Mouse (Mus musculus) left cerebral cortex, adult 8-10 months (tissue): ENCODE measurements around the gene Piwil1. TPM values are rescaled to one million over a fixed set of nuclear protein-coding genes. Genes with fewer than 3 reads are reported as not detected.
A peak's percentile ranks its signal among the peaks of the same experiment; 100 is the strongest.

ENCODE experiments used
- DNase-seq, 2 experiments: peaks; one replicate each; pipeline ENCODE4 v3.0.0; 2022; ENCODE audit warnings: low spot score in 2 of 2
- total RNA-seq, 4 experiments: library from RNA; stranded (reverse); gene quantifications; 2 replicates each; pipeline ENCODE4 v1.2.4; 2022

Gene Piwil1
- total RNA-seq, result under 1 TPM in 3 of 4 experiments, not detected in 1; 0.08 to 0.21 (median 0.12) TPM

GRCm38 (mm10) chr5:128702224-128702623, at the start of gene Piwil1:
TSS of gene Piwil1 (plus strand) at chr5:128702524.
- DNase-seq, result no peak

DNA sequence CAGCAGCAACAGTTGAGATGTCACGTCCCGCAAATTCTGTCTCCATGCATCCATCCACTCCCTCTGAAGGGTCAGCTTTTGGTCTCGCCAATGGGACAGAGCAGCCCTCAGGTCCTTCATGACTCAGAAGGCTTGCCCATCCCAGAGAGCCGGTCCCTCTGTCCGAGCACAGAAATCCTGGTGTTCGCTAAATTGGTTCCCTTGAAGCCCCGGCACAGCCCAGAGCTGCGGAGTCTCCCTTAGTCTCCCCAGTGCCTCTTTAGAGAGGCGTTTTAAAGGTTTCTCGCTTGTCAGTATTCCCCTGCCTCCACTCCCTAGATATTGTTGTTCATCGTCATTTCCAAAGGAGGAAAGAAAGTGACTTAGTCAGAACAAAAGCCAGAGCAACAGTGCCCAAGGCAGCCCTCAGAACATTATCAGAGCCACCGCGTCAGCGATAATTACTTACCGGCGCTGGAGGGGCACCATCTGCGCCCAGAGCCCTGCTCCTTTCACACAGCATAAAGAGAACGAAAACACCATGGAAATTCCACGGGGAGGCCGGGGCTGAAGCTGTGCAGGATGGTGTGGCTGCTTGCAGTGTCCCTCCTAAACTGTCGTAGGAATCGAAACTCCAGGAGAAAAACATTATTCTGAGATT, 45.7 kb upstream of the Piwil1 start:
- no peak for DNase-seq

DNA sequence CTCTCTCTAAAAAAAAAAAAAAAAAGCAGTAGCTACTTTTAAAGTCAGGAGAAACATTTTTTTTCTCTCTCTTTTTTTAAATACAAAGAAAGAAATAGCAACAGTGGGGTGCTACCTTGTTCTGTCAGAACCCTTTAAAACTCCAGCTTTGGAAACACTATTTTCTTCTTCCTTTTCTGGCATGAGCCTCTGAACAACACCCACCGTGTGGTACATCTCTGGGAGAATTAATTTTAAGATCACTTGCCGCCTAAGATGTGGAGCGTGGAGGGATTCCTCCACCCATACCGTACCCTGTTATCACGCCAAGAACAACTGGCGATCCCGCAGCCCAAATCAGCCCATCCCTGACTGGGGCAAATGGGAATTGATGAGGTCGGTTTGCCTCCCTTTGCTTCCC, 42.2 kb upstream of the Piwil1 start:
- peak in 1 of 2 experiments; percentile 29 for DNase-seq

- DNase-seq, result no peak
Measured at GRCm38 (mm10) chr5:128662881-128663280, 39.4 kb upstream of the Piwil1 start.

GRCm38 (mm10) chr5:128663976-128664375, 38.3 kb upstream of the Piwil1 start:
- no peak for DNase-seq

DNA sequence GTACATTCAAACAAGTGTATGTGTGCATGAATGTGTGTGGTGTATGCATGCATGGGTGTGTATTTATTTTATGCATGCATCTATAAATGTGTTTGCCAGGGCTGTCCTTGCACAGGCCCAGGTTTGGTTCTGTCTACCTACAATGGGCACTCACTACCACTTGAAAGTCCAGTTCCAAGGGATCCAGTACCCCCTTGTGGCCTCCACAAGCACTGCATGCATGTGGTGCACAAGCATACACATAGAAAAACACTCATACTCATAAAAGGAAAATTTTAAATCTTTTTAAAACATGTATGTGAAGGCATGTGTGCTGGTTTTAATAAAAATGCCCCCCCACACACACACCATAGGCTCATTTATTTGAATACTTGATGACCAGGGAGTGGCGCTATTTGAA, 37.3 kb upstream of the Piwil1 start:
- no peak for DNase-seq

GRCm38 (mm10) chr5:128667303-128667702, 35.0 kb upstream of the Piwil1 start:
- no peak for DNase-seq

DNA sequence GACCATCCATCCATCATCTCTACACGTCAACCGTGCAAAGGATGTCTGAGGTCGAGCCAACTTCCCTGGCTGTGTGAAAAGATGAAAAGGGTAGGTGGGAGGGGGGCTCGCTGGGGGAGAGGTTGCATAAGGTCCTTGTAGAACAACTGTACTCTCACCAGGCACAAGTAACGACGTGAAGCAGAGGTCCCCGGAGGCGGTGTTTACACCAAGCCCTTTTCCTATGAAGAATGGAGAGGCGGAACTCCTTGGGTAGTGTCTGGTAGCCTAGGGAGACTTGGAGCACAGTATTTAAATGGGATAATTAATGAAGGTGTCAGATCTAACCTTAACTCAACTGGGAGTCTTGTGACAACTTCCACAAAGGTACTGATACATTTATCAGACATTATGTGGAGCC, 28.2 kb upstream of the Piwil1 start:
- DNase-seq, result no peak

DNA sequence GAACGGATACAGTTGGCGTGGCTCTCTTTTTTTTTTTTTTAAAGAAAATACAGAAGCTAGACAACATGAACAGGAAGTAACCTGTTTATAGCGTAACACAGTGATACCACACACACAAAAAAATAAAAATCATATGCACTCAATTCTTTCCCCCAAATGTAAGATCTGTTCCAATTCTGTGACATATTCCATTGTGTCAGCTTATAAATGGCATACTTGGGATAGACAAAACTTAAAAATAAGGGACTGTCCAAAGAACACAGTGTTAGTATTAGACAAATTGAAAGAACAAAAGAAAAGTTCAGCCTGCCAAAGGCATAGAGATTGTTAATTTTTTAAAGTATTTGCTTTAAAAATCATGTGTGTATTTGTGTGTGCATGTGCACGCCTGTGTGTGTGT, 25.0 kb upstream of the Piwil1 start:
- DNase-seq, result no peak

- DNase-seq, result no peak
Measured at GRCm38 (mm10) chr5:128677861-128678260, 24.5 kb upstream of the Piwil1 start.

- no peak for DNase-seq
Measured at GRCm38 (mm10) chr5:128681456-128681855, 20.9 kb upstream of the Piwil1 start.

GRCm38 (mm10) chr5:128684192-128684591, 18.1 kb upstream of the Piwil1 start:
- DNase-seq, result no peak

GRCm38 (mm10) chr5:128684621-128685020, 17.7 kb upstream of the Piwil1 start:
- no peak for DNase-seq

- no peak for DNase-seq
Measured at GRCm38 (mm10) chr5:128687139-128687538, 15.2 kb upstream of the Piwil1 start.

GRCm38 (mm10) chr5:128694107-128694506, 8.2 kb upstream of the Piwil1 start:
- no peak for DNase-seq

DNA sequence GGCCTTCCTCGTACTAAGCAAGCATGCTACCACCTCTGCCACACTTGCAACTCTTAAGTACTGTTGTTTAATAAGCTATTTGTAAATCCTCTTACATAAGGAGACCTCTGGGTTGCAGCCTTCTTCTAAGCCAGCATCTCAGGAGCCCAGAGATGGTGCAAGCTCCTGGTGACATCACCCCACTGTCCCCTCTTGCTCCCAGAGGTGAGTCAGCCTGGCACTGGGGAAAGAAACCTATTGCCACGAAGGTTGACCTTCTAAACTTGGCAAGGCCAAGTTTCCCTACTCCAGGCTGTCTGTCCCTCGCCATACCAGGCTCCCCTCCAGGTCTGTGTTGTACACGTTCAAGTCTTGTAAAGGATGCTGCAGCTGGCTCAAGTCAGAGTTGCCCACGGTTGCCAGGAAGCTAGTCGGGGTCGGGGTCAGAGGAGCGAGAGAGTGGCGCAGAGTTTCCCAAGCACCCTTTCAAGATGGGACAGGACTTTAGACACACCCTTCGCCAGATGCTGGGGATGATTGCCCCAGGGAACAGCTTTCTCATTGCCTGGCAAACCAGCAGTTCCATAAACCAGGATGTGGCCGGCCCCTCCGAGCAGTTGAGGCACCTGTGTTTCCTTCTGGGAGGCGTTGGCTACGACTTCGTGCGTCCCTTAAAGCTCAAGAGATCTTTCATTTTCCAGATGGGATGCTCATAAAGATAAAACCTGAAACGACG, 7.6 kb upstream of the Piwil1 start:
- no peak for DNase-seq

DNA sequence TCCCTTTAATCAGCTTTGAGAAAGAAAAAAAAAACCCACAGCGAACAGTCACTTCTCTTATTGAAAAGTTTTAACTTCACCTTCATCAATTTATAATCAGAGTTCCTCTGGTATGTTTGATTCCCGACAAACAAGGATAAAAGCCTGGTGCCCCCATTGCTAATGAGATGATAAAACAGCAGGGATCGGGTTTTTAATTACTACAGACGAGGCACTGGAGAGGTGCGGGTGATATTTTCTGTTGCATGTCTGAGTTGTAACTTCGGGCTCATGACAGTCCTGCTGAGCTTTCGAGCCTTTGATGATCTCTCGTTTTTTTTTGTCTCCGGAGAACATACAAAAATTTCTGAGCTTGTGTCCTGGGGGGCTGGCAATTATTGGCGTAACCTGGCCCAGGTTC, 5.5 kb upstream of the Piwil1 start:
- no peak for DNase-seq

DNA sequence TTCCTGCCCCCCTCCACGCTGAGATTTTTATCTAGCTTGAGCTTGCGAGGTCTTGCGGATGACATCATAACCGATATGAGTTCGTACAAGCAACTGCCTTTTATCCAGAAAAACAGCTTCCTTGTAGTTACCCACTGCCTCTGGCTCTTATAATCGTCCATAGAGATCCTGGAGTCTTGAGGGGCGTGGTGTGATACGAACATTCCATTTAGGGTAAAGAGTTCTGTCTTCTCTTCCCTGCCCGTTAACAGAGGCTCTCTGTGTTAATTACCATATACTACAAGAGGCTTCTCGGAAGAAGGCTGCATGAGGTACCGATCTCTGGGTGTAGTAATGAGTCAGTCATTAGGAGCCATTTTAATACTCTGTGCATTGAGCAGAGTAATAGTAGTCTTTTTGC, 1.6 kb upstream of the Piwil1 start:
- no peak for DNase-seq

GRCm38 (mm10) chr5:128703688-128704087, 1.4 kb downstream of the Piwil1 start:
- no peak for DNase-seq

DNA sequence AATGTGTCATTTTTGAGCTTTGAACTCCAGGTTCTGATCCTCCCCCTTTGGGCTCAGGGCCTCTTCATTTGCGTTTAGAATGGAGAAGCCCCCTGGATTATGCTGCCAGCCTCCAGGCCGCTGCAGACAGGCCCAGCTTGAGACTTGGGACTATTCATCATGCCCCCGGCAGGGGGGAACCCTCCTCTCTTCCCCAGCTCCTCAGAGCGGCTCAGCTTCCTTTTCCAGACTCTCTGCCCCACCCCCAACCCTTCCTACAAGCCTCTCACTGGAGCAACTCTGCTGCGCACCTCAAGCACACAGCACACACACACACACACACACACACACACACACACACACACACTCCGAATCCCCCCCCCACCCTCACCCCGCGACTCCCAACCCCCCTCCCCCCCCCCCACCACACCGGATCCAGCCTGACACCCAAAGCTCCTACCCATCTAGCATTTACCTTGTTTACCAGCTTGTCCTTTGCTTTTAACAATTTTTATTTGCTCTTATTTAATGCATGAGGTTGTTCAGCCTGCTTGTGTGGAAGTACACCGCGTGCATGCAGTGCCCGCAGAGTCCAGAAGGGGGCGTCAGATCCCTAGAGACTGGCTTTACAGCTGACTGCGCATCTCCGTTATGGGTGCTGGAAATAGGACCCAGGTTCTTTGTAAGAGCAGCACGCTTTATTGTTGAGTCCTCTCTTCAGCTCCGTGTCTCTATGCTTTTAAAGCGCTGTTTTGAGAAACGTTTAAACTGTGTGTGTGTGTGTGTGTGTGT, 2.0 kb downstream of the Piwil1 start:
- DNase-seq, result no peak

- no peak for DNase-seq
Measured at GRCm38 (mm10) chr5:128706467-128706866, 4.1 kb downstream of the Piwil1 start.

- no peak for DNase-seq
Measured at GRCm38 (mm10) chr5:128707271-128707670, 4.9 kb downstream of the Piwil1 start.
